Mouse (Mus musculus) MEL (cell line): ENCODE data around the gene Tuba1b.

Experiments used
- CHD2 ChIP-seq: IDR thresholded peaks from 2 replicates; pipeline ENCODE4 v1.6.1; 2011; ENCODE audit warnings: low read length, improper control_type of control experiment
- CTCF ChIP-seq, 3 experiments: IDR thresholded peaks in 2 of 3; conservative IDR thresholded peaks in 1 of 3; 2 replicates each; pipeline ENCODE4 v1.5.1; 2011 to 2012; ENCODE audit warnings: low read length in 3 of 3, low read depth in 2 of 3, mild to moderate bottlenecking in 2 of 3, improper control_type of control experiment in 1 of 3, inconsistent platforms in 1 of 3, mixed read lengths in 1 of 3, moderate library complexity in 1 of 3; ENCODE audit not compliant: control insufficient read depth in 1 of 3, insufficient read depth in 1 of 3, poor library complexity in 1 of 3, severe bottlenecking in 1 of 3
- E2F4 ChIP-seq: IDR thresholded peaks from 2 replicates; pipeline ENCODE4 v1.6.1; 2011; ENCODE audit warnings: low read depth, low read length, improper control_type of control experiment, borderline replicate concordance
- EP300 ChIP-seq, 2 experiments: IDR thresholded peaks; 2 replicates each; pipeline ENCODE4 v1.6.1; 2011; ENCODE audit warnings: improper control_type of control experiment in 2 of 2, low read length in 2 of 2, low read depth in 1 of 2, mild to moderate bottlenecking in 1 of 2
- GATA1 ChIP-seq: IDR thresholded peaks from 2 replicates; pipeline ENCODE4 v1.6.1; 2011; ENCODE audit warnings: low read depth, low read length, improper control_type of control experiment
- MAX ChIP-seq: IDR thresholded peaks from 2 replicates; pipeline ENCODE4 v1.6.1; 2011; ENCODE audit warnings: low read length, improper control_type of control experiment
- MYC ChIP-seq: IDR thresholded peaks from 2 replicates; pipeline ENCODE4 v1.6.1; 2011; ENCODE audit warnings: low read depth, mild to moderate bottlenecking, low read length, improper control_type of control experiment, moderate library complexity
- POLR2A ChIP-seq, 2 experiments: IDR thresholded peaks; 2 replicates each; pipeline ENCODE4 v1.6.1; 2011 to 2012; ENCODE audit warnings: low read length in 2 of 2, mild to moderate bottlenecking in 2 of 2, control low read depth in 1 of 2, improper control_type of control experiment in 1 of 2, low read depth in 1 of 2, moderate library complexity in 1 of 2; ENCODE audit not compliant: control insufficient read depth in 1 of 2, insufficient read depth in 1 of 2, poor library complexity in 1 of 2
- TBP ChIP-seq: IDR thresholded peaks from 2 replicates; pipeline ENCODE4 v1.8.0; 2011; ENCODE audit warnings: low read depth, low read length, improper control_type of control experiment
- USF1 ChIP-seq: IDR thresholded peaks from 2 replicates; pipeline ENCODE4 v1.6.1; 2014; ENCODE audit warnings: low read depth, mild to moderate bottlenecking, inconsistent platforms, low read length, improper control_type of control experiment, moderate library complexity
- ZMIZ1 ChIP-seq: IDR thresholded peaks from 2 replicates; pipeline ENCODE4 v1.6.1; 2012; ENCODE audit warnings: low read depth, mild to moderate bottlenecking, inconsistent platforms, low read length, improper control_type of control experiment, moderate library complexity

DNA sequence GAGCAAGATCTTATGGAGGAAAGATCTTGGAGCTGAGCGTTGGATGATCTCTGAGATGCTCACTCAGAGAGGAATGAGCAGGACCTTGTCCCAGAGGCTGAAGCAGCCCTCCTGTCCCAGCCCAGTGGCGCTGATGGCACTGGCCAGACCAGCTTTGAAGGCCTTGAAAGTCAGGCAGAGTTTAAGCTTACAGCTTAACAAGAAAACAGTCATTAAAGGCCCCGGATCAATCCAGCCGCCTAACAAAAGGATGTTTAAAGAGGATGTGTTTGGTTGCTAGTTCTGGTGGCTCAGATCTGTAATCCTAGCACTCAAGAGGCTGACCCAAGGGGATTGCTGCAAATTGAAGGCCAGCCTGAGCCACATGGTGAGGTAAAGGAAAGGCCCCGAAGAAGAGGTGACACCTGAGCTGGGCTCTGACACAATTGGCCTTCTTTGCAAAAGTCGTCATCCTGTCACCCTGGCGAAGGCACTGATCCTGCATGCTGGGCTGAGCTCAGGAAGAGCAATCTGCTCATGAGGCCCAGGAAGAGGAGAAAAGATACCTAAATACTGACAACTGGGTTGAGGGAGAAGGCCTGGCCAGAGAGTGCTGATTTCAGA lies 45.7 kb upstream of the Tuba1b start:
- no peak for TF ChIP-seq E2F4
- TF ChIP-seq EP300 (IDR thresholded peaks at IDR 0.05; ENCODE audit: low read depth in 1 of 2, low read length in 2 of 2), result no peak
- no peak for TF ChIP-seq CTCF (IDR thresholded peaks at IDR 0.05 in 2 of 3, conservative IDR thresholded peaks at IDR 0.05 in 1 of 3; ENCODE audit: control insufficient read depth in 1 of 3, insufficient read depth in 1 of 3, low read depth in 2 of 3, low read length in 3 of 3, poor library complexity in 1 of 3, severe bottlenecking in 1 of 3)
- TF ChIP-seq CHD2, result no peak
- TF ChIP-seq POLR2A (IDR thresholded peaks at IDR 0.05; ENCODE audit: control insufficient read depth in 1 of 2, insufficient read depth in 1 of 2, low read depth in 1 of 2, low read length in 2 of 2, poor library complexity in 1 of 2), result no peak
- TF ChIP-seq GATA1, result no peak
- no peak for TF ChIP-seq USF1
- TF ChIP-seq TBP, result no peak
- no peak for TF ChIP-seq MAX
- TF ChIP-seq ZMIZ1, result no peak
- no peak for TF ChIP-seq MYC
